Mouse (Mus musculus): ENCODE results near the gene Rpia. TPM values are rescaled to one million over a fixed set of nuclear protein-coding genes. Genes with fewer than 3 reads are reported as not detected.

Rpia gene
- total RNA-seq, 2 experiments from 2014 or later, result 11.2 to 12.5 TPM

GRCm38 (mm10) chr6:70729125-70729524 lies 62.9 kb downstream of the Rpia start:
- TF ChIP-seq CTCF (conservative IDR thresholded peaks at IDR 0.05), result no peak

DNA sequence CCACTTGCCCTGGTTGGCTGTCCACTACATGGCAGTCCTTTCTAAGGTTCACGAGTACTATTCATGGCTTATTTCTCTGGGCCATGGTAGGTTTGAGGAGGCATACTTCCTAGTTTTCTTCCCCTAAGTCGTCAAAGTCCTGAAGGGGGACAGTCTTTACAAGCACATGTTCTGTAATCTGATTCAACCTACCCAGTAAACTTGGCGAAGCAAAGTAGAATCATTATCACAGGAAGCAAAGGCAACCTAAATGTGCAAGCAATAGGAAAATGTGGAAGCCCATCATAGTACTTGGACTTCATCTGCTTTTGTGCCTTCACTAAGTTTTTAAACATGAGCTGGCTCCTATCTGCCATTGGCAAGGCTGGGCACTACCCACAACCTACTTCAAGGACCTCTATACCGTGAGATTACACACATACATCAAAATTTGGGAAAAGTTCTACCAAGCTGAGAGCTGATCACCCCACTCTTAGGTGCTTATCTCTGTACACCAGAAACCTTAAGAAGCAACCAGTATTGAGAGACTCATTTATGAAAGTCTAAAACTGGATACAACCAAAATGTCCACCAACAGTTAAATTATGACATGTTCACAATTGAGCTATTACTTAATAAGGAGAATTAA lies 64.8 kb downstream of the Rpia start:
- no peak for DNase-seq (ENCODE audit: low spot score in 2 of 2)
- Histone ChIP-seq H3K27ac (no peak overlapping the region), H3K4me3 (no peak overlapping the region)
- no peak for TF ChIP-seq CTCF (conservative IDR thresholded peaks at IDR 0.05)

More at GRCm38 (mm10) chr6:70729125-70729524, 62.9 kb downstream of the Rpia start:
- Histone ChIP-seq H3K4me3 (no peak overlapping the region), H3K27ac (no peak overlapping the region)
- DNase-seq (ENCODE audit: low spot score in 2 of 2), result no peak

GRCm38 (mm10) chr6:70725639-70726038 lies 66.4 kb downstream of the Rpia start:
- no peak for TF ChIP-seq CTCF (conservative IDR thresholded peaks at IDR 0.05)
- Histone ChIP-seq H3K27ac (no peak overlapping the region), H3K4me3 (no peak overlapping the region)
- DNase-seq (ENCODE audit: low spot score in 2 of 2), result no peak

GRCm38 (mm10) chr6:70724722-70725121 lies 67.3 kb downstream of the Rpia start:
- Histone ChIP-seq H3K27ac (no peak overlapping the region), H3K4me3 (no peak overlapping the region)
- no peak for TF ChIP-seq CTCF (conservative IDR thresholded peaks at IDR 0.05)
- no peak for DNase-seq (ENCODE audit: low spot score in 2 of 2)

DNA sequence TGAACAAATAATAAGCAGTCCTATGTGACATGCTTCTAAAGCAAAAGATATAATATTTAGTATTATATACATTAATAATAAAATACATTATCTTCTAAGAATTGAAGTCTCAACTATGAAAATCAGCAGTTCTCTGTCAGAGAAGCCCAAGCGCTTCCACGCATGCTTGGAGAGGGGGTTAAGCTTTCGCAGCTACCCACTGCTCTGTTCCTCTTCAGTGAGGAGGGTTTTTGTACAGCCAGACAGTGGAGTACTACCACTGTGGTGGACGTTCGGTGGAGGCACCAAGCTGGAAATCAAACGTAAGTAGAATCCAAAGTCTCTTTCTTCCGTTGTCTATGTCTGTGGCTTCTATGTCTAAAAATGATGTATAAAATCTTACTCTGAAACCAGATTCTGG lies 69.7 kb downstream of the Rpia start:
- DNase-seq (ENCODE audit: low spot score in 2 of 2), result no peak
- no peak for TF ChIP-seq CTCF (conservative IDR thresholded peaks at IDR 0.05)

DNA sequence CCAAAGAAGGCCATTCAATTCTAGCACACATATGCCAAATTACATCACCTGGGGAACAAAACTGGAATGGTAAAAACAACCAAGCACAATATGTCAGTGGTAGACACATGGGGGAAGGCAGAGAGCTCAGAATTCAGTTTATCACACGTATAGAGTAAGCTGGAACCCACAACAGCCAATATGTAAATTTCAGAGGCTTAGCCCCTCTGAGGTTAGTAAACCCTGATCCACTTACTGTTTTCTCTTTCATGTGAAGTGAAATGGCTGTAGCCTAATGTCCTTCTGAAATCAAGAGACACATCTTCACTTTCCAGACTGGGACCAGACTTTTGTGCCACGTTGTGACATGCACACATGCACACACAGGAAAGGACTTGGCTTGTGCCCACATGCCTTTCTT lies 73.3 kb downstream of the Rpia start:
- no peak for TF ChIP-seq CTCF (conservative IDR thresholded peaks at IDR 0.05)
- Histone ChIP-seq H3K4me3 (no peak overlapping the region), H3K27ac (no peak overlapping the region)
- DNase-seq (ENCODE audit: low spot score in 2 of 2), result no peak

More for the DNA sequence above, 69.7 kb downstream of the Rpia start:
- Histone ChIP-seq H3K4me3 (no peak overlapping the region), H3K27ac (no peak overlapping the region)

GRCm38 (mm10) chr6:70718164-70718563 lies 73.9 kb downstream of the Rpia start:
- TF ChIP-seq CTCF (conservative IDR thresholded peaks at IDR 0.05), result no peak
- H3K4me3 ChIP-seq, result no peak overlapping the region
- no peak for DNase-seq (ENCODE audit: low spot score in 2 of 2)
- H3K27ac ChIP-seq, result no peak overlapping the region

GRCm38 (mm10) chr6:70716701-70717393 lies 75.2 kb downstream of the Rpia start:
- no peak overlapping the region for H3K4me3 ChIP-seq
- no peak for TF ChIP-seq CTCF (conservative IDR thresholded peaks at IDR 0.05)
- no peak for DNase-seq (ENCODE audit: low spot score in 2 of 2)
- no peak overlapping the region for H3K27ac ChIP-seq

Other genes with a start within 250 kb of the Rpia start
- 10 to 100 TPM; 19.5 to 21.8 TPM for gene Eif2ak3, start 52.3 kb upstream of the Rpia start, total RNA-seq (2021)
- not detected for gene Tex37, start 126.7 kb upstream of the Rpia start, total RNA-seq (2021)
- gene Foxi3, start 164.3 kb upstream of the Rpia start, total RNA-seq (2021), result not detected